Mouse (Mus musculus) lung, postnatal 0 days (tissue): Measurements from ENCODE around the gene Uspl1. TPM values are rescaled to one million over a fixed set of nuclear protein-coding genes. Genes with fewer than 3 reads are reported as not detected.
"Not testable (repeated sequence)": the region's sequence is repeated elsewhere in the genome, so short reads cannot be mapped to it uniquely, and the experiment has no call there.

Source experiments
- ATAC-seq: fragments of 200-750 bp; cut with Nextera tagmentation; 2 replicates; pipeline ENCODE4 v1.8.0; 2017; ENCODE audit warnings: moderate library complexity
- DNase-seq: peaks from one replicate; pipeline ENCODE4 v3.0.0-alpha.2; 2016; ENCODE audit warnings: low spot score
- H3K27ac ChIP-seq: fragments of 300-500 bp; sonication (generic); 2 replicates; pipeline ENCODE4 v1.5.1; 2014; ENCODE audit warnings: antibody characterized with exemption, mild to moderate bottlenecking, low read length, mixed read lengths
- H3K27me3 ChIP-seq: fragments of 300-500 bp; sonication (generic); replicated peaks from 2 replicates; pipeline ENCODE4 v1.6.1; 2014; ENCODE audit warnings: low read length, mixed read lengths; ENCODE audit not compliant: insufficient read depth
- H3K36me3 ChIP-seq: fragments of 300-500 bp; sonication (generic); 2 replicates; pipeline ENCODE4 v1.6.1; 2014; ENCODE audit warnings: low read length, mixed read lengths; ENCODE audit not compliant: insufficient read depth
- H3K4me1 ChIP-seq: fragments of 300-500 bp; sonication (generic); 2 replicates; pipeline ENCODE4 v1.6.1; 2014; ENCODE audit warnings: antibody characterized with exemption, low read depth, low read length, mixed read lengths; ENCODE audit not compliant: insufficient read depth
- H3K4me2 ChIP-seq: fragments of 300-500 bp; sonication (generic); replicated peaks from 2 replicates; pipeline ENCODE4 v1.6.1; 2014; ENCODE audit warnings: low read depth, mild to moderate bottlenecking, low read length, moderate library complexity, mixed read lengths
- H3K4me3 ChIP-seq: fragments of 300-500 bp; sonication (generic); 2 replicates; pipeline ENCODE4 v1.5.1; 2014; ENCODE audit warnings: low read depth, low read length
- H3K9ac ChIP-seq: fragments of 300-500 bp; sonication (generic); replicated peaks from 2 replicates; pipeline ENCODE4 v1.6.1; 2014; ENCODE audit warnings: low read depth, mild to moderate bottlenecking
- H3K9me3 ChIP-seq: fragments of 300-500 bp; sonication (generic); 2 replicates; pipeline ENCODE4 v1.6.1; 2016; ENCODE audit warnings: low read length, mixed read lengths
- CTCF ChIP-seq: IDR thresholded peaks from 2 replicates; pipeline ENCODE4 v1.5.1; 2016; ENCODE audit warnings: antibody characterized with exemption, mild to moderate bottlenecking
- EP300 ChIP-seq: IDR thresholded peaks from 2 replicates; pipeline ENCODE4 v1.6.1; 2016; ENCODE audit warnings: antibody characterized with exemption, mild to moderate bottlenecking, control low read depth
- WGBS: fragments of 180-500 bp; shearing (Covaris S2); extraction: QIAGEN DNeasy Blood & Tissue Kit; methylation state at CpG from one replicate; pipeline ENCODE4 v1.1.7; 2014; 5-methylcytosine and 5-hydroxymethylcytosine counted together
- polyA plus RNA-seq: library from polyadenylated mRNA; unstranded; fragments of >200 nt; fragmentation: Nextera tagmentation; extraction: Ambion mirVana; gene quantifications from 2 replicates; pipeline ENCODE4 v1.2.1, GENCODE M21; 2015

Gene Uspl1
- 17.5 and 18.2 TPM in 2 replicates for polyA plus RNA-seq

- WGBS, result under 1% methylated on average over 44 of the region's 59 CpGs
- Histone ChIP-seq H3K4me1 (peaks cover 8% of the 10 kb centered on the region), H3K4me3 (peak within 1 kb of the TSS; percentile 73), H3K27ac (peak within 1 kb of the TSS; percentile 96), H3K9me3 (no peaks in the 10 kb centered on the region), H3K36me3 (no peaks in the 10 kb centered on the region), H3K9ac (peak within 1 kb of the TSS; percentile 75), H3K27me3 (no peaks in the 10 kb centered on the region), H3K4me2 (peak within 1 kb of the TSS; percentile 83)
- peak; percentile 99 for DNase-seq
- ATAC-seq, result peak; percentile 95
- TF ChIP-seq EP300, result peak; percentile 4; the same call in 1 of the 2 replicates
- TF ChIP-seq CTCF, result no peak; the same call in 1 of the 2 replicates
Measured at GRCm38 (mm10) chr5:149184104-149184843, at the start of gene Uspl1, which contains the start of gene Hmgb1. Gene Uspl1, plus strand, starts transcription at chr5:149184350. Gene Hmgb1, minus strand, starts transcription at chr5:149184489.

GRCm38 (mm10) chr5:149134751-149135454 is 49.2 kb upstream of the Uspl1 start:
- 57% methylated on average over 10 of the region's 10 CpGs for WGBS
- Histone ChIP-seq H3K4me2 (no peak overlapping the region), H3K27me3 (no peaks in the 10 kb centered on the region), H3K4me3 (no peak overlapping the region), H3K36me3 (no peaks in the 10 kb centered on the region), H3K9ac (no peak overlapping the region), H3K9me3 (no peaks in the 10 kb centered on the region), H3K27ac (no peak overlapping the region), H3K4me1 (no peaks in the 10 kb centered on the region)
- peak; percentile 6 for DNase-seq
- TF ChIP-seq EP300 (no peak), CTCF (no peak)
- no peak for ATAC-seq

GRCm38 (mm10) chr5:149135455-149136354 is 48.4 kb upstream of the Uspl1 start:
- no peak overlapping the region for H3K27ac ChIP-seq
- H3K9ac ChIP-seq, result no peak overlapping the region
- TF ChIP-seq CTCF, result no peak
- no peak for TF ChIP-seq EP300
- H3K9me3 ChIP-seq, result no peaks in the 10 kb centered on the region
- no peaks in the 10 kb centered on the region for H3K27me3 ChIP-seq
- H3K4me3 ChIP-seq, result no peak overlapping the region
- 78% methylated on average over 10 of the region's 10 CpGs for WGBS
- ATAC-seq (no peak), DNase-seq (no peak)
- H3K4me2 ChIP-seq, result no peak overlapping the region
- H3K4me1 ChIP-seq, result no peaks in the 10 kb centered on the region
- H3K36me3 ChIP-seq, result no peaks in the 10 kb centered on the region

- Histone ChIP-seq H3K27ac (no peak overlapping the region), H3K9me3 (no peaks in the 10 kb centered on the region), H3K9ac (no peak overlapping the region), H3K4me3 (no peak overlapping the region), H3K36me3 (no peaks in the 10 kb centered on the region), H3K27me3 (no peaks in the 10 kb centered on the region), H3K4me1 (no peaks in the 10 kb centered on the region), H3K4me2 (no peak overlapping the region)
- WGBS, result 65% methylated on average over 4 of the region's 4 CpGs
- TF ChIP-seq EP300, result no peak
- no peak for TF ChIP-seq CTCF
- no peak for ATAC-seq
- DNase-seq, result no peak
Measured at GRCm38 (mm10) chr5:149136933-149137365, 47.2 kb upstream of the Uspl1 start.

- Histone ChIP-seq H3K4me1 (no peaks in the 10 kb centered on the region), H3K36me3 (no peaks in the 10 kb centered on the region), H3K9ac (no peak overlapping the region), H3K9me3 (no peaks in the 10 kb centered on the region), H3K4me3 (no peak overlapping the region), H3K27ac (no peak overlapping the region), H3K27me3 (no peaks in the 10 kb centered on the region), H3K4me2 (no peak overlapping the region)
- WGBS, result 29% methylated on average over 3 of the region's 3 CpGs
- TF ChIP-seq CTCF, result no peak
- TF ChIP-seq EP300, result no peak
- ATAC-seq (no peak), DNase-seq (no peak)
Measured at GRCm38 (mm10) chr5:149137447-149137846, 46.7 kb upstream of the Uspl1 start.

- not testable (repeated sequence) for H3K27me3 ChIP-seq, H3K4me2 ChIP-seq, ATAC-seq, H3K4me3 ChIP-seq, DNase-seq, H3K9me3 ChIP-seq, H3K36me3 ChIP-seq, H3K4me1 ChIP-seq, H3K9ac ChIP-seq, H3K27ac ChIP-seq
- WGBS, result 89% methylated on average over 6 of the region's 6 CpGs
Measured at GRCm38 (mm10) chr5:149138087-149138486, 46.1 kb upstream of the Uspl1 start.
